Mouse (Mus musculus) granulocyte monocyte progenitor cell, adult 5-6 weeks (primary cell): Measurements from ENCODE around the gene Myoz1. TPM values are rescaled to one million over a fixed set of nuclear protein-coding genes. Genes with fewer than 3 reads are reported as not detected.
"Not testable (repeated sequence)": the region's sequence is repeated elsewhere in the genome, so short reads cannot be mapped to it uniquely, and the experiment has no call there.

ENCODE experiments used
- ATAC-seq: replicated peaks from 2 replicates; pipeline ENCODE4 v1.8.0; 2016; ENCODE audit warnings: mild to moderate bottlenecking, moderate TSS enrichment, inconsistent platforms; ENCODE audit not compliant: poor library complexity, severe bottlenecking
- total RNA-seq, 2 experiments: library from RNA; stranded (forward) in 1 of 2; stranded (reverse) in 1 of 2; fragments of 200-712, 200-1000 nt in 1 of 2; fragments of >200 nt in 1 of 2; fragmentation: Nextera tagmentation in 1 of 2; gene quantifications; 2 replicates each; pipeline ENCODE4 v1.2.3; 2014 to 2017

The Myoz1 gene
- total RNA-seq (2014; fragmentation: Nextera tagmentation), result not detected in 2 replicates
- total RNA-seq (2017), result not detected in 2 replicates

DNA sequence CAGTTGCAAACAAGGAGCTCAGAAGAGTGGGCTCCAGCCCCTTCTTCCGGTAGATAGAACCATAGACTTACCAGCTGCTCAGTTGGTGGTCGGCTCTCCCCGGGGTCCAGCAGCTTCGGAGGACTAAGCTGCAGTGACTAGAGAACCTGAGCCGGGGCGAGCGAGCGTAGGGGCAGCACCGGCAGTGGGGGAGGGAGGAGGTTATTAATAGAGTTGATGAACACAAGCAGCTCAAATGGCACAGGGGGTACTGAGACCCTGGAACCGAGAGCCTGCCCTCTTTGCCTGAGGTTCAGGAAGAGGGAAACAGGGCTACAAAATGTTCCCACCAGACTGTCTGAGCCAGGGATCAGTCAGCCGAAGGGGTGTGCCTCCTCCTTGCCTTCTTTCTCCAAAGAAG lies at the start of gene Myoz1:
Myoz1 (minus strand) TSS at position 180 of the 400 bp plus-strand sequence.
- no peak for ATAC-seq

DNA sequence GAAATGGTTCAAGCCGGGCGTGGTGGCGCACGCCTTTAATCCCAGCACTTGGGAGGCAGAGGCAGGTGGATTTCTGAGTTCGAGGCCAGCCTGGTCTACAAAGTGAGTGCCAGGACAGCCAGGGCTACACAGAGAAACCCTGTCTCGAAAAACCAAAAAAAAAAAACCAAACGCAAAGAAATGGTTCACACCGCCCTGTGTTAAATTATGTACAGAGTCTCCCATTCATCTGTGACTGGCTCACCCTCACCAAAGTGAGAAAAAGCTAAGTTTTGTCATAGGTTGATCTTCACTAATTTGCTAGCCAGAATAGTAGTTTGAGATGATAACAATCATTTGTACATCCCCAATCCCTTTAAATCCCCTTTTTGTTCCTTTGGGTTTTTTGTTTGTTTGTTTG lies 47.1 kb upstream of the Myoz1 start:
- not testable (repeated sequence) for ATAC-seq

DNA sequence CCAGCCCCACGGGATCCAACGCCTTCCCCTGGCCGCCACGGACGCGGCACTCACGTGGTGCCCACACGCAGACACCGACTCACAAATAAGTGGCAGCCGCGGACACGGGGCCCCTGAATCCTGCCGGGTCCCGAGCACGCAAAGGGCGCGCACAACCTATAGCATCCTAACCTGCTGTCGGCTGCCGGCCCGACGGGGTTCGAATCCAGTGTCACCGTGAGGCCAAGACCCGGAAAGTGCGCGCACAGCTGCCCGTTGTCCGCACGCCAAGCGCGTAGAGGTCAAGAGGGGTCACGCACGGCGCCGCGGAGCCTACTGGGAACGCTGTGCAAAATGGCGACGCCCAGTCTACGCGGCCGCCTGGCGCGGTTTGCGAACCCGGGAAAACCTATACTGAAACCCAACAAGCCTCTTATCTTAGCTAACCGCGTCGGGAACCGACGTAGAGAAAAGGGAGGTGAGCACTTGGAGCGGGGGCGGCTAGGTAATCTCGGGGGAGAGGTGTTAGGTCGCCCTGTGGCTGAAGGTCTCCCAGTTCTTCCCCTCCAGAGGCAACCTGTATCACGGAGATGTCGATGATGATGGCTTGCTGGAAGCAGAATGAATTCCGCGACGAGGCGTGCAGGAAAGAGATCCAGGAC lies 46.5 kb upstream of the Myoz1 start, which contains the start of gene Chchd1:
Chchd1 (plus strand) TSS at position 266 of the 641 bp plus-strand sequence.
- ATAC-seq, result peak; percentile 85

DNA sequence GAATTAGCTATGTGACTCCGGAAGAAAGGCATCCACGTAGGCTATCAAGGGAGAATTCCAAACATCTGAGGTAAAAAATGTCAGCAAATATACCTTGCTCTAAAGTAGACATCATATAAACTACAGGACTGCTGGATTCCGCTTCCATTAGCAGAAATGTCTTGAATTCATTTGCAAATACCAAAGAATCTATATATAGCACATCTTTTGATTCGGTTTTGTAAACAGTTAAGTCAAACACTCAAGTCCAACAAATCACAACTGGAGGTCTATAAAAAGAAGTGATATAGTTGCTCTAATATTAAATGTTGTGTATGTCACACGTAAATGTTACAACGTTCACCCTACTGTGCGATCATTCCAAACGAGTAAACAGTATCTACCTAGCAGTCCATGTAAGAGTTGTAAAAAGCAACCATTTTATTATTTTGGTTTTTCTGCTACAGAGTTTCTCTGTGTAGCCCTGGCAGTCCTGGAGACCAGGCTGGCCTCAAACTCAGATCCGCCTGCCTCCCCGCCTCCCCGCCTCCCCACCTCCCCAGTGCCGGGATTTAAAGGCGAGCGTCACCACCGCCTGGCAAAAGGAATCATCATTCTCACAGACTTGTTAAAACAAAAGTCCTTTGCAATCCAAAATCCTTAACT lies 45.9 kb upstream of the Myoz1 start:
- ATAC-seq, result no peak

DNA sequence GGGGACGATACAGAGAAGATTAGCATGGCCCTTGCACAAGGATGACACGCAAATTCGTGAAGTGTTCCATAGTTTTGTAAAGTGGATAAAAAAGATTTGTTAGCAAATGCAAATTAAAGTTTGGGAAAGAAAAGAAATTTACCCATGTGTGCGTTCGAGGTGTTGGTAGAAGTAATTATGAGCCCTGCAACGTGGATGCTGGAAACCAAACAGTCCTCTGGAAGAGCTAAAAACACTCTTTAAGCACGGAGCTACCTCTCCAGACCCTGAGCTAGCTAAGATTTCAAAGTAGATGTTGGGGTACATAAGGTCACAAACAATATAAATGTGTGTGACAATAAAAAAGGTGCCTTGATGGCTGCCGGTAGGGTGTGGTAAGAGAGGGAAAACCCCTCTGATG lies 45.2 kb upstream of the Myoz1 start:
- ATAC-seq, result no peak

DNA sequence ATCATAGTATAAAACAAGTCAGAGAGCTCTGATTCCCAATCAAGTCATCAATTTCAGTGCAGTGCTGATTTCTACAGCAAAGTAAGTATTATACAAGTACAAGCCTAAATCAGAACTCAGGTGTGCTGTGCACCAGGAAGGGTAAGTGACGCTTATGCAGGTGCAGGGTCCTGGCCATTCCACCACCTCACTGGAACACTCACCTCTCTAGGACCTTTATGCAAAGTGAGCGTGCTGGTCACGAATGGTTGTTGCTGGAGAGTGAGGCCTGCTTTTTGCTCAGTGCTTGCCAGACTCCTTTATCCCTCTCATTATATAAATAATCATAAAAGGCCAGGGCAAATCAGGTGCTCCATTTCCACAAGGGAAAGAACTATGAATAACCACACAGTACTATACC lies 44.0 kb upstream of the Myoz1 start:
- no peak for ATAC-seq

DNA sequence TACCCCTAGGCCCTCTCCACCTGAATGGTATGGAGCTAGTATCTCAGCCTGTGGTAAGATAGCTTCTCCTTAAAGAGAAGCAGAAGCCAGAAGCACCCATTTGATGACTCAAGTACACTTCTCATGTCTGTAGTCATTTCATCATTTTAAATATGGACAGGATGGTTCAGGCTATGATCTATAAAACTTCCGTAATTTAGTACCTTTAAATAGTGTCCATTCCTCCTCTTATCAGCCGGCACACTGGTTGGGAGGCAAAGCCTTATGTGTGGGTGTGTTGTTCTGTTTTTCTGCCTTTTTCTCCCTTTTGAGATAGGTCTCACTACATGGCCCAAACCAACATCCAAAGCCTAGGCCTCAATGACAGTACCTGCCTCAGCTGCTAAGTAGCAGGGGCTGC lies 42.2 kb upstream of the Myoz1 start:
- no peak for ATAC-seq

DNA sequence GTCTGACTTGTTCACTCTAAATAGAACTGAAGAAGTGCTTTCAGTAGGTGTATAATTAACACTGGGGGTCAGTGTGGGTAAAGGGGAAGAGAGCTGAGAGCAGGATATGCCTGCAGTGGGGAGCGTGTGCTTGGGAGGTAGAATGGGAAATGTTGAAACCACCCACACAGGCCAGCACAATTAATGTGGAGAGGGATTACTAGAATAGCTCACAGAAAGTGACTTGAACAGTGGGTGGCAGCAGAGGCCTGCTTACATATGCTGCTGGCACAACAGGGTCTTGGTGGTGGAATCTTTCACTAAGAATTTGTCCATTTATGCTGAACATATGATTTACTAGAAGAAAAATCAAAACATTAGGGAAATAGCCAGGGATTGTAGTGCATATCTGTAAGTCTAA lies 40.6 kb upstream of the Myoz1 start:
- ATAC-seq, result peak; percentile 70

DNA sequence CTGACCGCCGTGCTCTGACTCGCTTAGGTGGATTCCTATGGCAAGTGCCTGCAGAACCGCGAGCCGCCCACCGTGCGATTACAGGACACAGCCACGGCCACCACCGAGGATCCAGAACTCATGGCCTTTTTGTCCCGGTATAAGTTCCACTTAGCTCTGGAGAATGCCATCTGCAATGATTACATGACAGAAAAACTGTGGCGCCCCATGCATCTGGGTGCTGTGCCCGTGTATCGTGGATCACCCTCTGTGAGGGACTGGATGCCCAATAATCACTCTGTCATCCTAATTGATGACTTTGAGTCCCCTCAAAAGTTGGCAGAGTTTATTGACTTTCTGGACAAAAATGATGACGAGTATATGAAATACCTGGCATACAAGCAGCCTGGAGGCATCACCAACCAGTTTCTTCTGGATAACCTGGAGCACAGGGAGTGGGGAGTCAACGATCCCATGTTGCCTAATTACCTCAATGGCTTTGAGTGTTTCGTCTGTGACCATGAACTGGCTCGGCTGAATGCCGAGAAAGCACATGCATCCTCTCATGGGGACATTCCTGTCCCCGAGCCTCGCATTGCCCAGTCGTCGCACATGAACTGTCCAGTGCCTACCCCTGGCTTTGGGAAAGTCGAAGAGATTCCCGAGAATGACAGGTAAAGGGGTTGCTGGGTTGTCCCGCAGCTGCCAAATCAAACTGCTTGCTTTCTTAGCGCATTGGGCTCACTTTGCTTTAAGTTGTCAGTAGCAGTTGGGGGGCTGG lies 39.6 kb upstream of the Myoz1 start:
- ATAC-seq, result no peak

DNA sequence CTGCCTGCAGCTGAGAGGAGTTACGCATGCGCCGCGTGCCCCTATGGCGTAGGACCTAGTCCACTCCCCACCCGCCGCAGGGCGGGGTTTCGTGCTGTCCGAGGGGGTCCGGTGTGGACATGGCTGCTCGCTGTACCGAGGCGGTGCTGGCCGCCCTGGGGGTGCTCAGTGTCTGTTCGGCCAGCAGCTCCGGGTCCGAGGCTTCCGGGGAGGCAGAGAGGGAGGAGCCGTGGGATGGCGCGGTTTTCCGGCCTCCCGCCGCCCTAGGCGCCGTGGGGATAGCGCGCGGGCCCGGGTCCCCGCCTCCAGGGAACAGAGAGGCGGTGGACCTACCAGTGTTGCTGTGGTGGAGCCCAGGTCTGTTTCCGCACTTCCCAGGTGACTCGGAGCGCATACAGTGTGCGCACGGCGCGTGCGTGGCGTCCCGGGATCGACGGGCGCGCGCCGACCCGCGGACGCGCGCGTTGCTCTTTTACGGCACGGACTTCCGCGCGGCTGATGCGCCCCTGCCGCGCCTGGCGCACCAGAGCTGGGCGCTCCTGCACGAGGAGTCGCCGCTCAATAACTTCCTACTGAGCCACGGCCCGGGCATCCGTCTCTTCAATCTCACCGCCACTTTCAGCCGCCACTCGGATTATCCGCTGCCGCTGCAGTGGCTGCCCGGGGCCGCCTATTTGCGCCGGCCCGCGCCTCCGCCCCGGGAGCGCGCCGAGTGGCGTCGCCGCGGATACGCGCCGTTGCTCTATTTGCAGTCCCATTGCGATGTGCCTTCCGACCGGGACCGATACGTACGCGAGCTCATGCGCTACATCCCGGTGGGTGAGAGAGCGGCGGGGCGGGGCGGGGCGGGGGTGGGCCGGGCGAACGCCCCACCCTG lies 38.8 kb upstream of the Myoz1 start, which contains the start of gene Fut11:
Fut11 (plus strand) TSS at position 85 of the 877 bp plus-strand sequence.
- peak; percentile 58 for ATAC-seq

DNA sequence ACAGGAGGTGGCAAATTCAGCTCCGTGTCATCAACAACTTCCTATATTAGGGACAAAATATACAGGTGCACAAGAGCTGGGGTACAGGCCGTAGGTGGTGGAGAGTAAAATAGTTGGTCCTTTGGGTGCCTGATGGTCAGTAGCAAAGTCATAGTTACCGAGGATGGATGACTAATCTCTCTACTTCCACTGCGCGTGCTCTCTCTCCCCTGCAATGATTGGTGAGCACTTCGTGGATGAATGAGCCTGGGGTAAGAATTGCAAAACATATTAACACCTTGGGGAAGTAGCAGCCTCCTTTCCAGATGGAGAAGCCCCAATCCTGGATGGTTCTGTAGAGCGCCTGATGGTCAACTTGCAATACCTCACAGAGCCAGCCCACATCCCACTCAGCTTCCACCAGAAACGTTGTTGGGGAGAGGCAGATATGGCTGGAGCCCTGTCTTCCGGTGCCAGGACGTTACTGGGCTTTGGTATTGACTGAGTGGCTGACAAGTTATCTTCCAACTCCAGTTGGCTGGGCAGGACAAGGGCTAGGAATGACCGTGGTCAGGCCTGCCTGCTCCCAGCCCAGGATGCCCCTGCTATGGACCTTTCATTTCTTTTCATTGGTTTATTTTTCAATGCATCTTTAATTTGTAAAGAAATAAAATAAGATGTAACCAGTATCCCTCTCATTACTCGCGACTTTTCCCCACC lies 38.0 kb upstream of the Myoz1 start:
- ATAC-seq, result peak; percentile 9

DNA sequence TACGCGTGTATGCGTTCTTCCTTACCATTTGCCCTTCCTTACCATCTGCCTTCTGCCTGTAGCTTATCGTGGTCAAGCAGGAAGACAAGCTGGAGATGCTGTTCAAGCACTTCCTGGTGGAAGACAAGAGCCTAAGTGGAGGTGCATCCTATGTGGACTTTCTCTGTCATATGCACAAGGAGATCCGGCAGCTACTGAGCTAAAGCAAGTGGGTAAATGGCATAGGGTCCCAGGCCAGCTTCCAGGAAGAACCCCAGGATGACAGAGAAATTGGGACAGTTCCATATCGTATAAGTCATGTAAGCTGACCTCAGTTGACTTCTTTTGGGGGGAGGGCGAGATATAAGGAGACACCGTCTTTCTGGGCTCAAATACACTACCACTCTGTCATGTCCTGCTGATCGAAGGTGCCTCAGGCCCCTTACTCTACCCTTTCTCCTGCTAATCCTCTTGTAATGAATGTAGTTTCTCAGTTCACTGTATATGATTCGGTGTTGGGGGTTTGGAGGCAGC lies 37.3 kb upstream of the Myoz1 start:
- ATAC-seq, result no peak

DNA sequence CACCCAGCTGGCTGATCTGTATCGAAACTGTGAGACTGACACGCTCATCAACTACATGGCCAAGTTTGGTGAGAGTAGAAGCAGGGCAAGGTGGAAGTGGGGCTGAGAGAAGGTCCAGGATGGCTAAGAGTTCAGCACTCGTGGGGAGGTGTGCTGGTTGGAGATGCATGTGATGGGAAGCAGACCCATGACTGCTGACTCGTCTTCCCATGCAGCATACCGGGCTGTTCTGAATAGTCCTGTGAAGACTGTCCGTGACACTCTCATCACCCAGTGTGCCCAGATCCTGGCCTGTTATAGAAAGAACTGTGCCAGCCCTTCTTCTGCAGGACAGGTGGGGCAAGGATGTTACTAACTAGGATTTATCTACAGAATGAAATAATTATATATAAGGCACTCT lies 35.4 kb upstream of the Myoz1 start:
- no peak for ATAC-seq

DNA sequence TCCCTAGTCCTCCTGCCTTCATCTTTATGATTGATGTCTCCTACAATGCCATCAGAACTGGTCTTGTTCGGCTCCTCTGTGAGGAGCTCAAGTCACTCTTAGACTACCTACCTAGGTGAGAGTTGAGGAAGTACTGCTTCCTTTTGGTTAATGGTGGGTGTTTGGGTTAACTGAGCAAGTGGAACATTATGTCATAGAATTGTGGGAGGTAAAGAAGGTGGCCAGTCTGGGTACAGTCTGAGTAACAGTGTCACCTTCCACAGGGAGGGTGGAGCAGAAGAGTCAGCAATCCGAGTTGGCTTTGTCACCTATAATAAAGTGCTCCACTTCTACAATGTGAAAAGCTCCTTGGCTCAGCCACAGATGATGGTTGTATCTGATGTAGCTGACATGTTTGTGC lies 32.7 kb upstream of the Myoz1 start:
- ATAC-seq, result no peak

DNA sequence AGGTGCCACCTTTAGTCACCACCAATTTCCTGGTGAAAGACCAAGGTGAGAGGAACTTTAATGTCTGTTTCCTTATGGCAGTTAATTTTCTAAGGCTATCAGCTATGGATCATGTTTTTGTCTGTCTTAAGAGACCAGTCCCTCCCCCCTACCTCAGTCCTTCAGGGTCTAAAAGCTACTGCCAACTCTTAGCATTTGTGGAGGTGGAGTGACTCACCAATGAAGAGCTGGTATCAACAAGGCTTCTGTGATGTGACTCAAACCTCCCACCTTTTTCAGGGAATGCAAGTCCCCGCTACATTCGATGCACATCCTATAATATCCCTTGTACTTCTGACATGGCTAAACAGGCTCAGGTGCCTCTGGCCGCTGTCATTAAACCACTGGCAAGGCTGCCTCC lies 30.2 kb upstream of the Myoz1 start:
- no peak for ATAC-seq

DNA sequence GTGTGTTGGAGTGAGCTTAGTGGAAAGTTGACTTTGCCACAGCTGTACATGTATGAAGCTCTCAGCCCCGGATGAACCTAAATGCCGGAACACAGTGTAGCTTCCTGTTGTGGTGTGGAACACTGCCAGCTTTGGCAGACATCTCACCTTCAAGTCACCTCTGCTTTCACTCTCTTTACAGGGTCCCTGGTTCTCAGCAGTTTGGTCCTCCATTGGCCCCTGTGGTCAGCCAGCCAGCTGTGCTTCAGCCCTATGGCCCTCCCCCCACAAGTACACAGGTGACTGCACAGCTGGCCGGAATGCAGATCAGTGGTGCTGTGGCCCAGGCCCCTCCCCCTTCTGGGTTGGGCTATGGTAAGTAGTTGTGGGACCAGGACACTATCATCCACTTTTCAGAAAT lies 26.2 kb upstream of the Myoz1 start:
- ATAC-seq, result peak; percentile 62

DNA sequence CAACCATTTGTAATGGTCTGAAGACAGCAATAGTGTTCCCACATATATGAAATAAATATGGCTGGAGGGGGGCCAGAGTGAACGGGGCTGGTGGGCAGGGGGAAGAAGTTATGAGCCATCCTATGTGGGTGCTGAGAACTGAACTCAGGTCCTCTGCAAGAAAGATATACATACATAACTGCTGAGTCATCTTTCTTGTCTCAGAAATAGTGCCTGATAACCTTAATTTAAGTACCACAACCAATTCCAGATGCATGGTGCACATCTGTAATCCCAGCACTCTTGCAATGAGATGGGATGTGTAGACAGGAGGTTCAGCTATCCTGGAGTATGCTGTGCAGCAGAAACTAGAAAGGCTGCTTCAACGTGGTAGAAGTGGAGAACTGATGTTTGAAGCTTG lies 25.4 kb upstream of the Myoz1 start:
- ATAC-seq, result no peak

DNA sequence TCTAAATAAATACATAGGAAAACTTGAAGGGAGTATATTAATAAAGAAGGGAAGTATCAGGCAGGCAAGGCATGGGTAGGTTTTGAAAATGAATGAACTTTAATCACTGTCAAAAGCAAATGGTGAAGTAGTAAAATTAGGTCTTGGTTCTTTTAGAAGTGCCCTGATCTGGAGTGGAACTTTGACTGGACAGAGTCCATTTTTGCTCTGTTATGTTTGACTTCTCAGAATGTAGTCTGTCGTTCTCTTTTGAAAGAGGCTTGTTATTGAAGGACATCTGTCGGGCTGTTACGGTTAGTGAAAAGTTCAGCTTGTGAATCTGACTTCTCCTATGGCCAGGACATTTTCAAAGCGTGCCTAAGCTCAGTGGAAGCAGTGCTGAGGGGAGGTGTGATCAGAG lies 21.6 kb upstream of the Myoz1 start:
- ATAC-seq, result no peak

DNA sequence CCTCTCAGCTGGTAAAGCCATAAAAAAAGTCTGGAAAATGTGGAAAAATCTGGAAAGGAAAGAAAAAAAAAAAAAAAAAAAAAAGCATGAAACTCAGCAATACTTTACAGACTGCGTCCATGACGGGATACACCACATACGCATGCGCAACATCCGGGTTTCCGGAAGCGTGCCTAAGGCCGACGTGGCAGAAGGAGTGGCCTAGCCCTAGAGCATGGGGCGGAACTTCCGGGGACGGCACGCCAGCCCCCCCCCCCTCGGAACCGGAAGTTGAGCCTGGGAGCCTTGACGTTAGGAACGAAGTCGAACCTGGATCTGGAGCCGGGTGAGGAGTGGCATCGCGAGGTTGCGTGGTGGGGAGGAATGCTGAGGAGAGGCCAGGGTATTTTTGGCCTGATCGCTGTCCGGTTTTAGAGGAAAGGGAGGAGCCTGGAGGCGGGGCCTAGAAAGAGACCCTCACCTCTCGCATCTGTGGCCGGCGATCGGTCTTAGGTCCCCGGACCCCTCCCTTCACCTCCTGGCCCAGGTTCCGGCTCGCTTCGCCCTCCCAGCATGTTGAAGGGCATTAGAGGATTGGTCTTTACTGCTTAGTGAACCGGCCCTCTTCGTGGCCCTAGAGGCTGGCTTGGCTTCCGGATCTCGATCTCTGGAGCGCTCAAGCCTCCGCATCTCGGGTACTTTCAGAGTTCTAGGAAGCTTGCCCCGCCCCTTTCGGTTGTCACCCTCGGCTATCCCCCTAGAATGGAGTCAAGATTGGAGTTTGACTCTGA lies 17.9 kb upstream of the Myoz1 start, which contains the start of gene Sec24c:
Sec24c (plus strand) TSS at position 245 of the 770 bp plus-strand sequence.
- ATAC-seq, result peak; percentile 91
